Mouse (Mus musculus): ENCODE measurements at regions not wholly inside any gene's neighbourhood (a gene's known extent, or its start where the extent isn't known, plus 50 kb on each side); places are given as distances from the start of the nearest gene placed in this dataset.

DNA sequence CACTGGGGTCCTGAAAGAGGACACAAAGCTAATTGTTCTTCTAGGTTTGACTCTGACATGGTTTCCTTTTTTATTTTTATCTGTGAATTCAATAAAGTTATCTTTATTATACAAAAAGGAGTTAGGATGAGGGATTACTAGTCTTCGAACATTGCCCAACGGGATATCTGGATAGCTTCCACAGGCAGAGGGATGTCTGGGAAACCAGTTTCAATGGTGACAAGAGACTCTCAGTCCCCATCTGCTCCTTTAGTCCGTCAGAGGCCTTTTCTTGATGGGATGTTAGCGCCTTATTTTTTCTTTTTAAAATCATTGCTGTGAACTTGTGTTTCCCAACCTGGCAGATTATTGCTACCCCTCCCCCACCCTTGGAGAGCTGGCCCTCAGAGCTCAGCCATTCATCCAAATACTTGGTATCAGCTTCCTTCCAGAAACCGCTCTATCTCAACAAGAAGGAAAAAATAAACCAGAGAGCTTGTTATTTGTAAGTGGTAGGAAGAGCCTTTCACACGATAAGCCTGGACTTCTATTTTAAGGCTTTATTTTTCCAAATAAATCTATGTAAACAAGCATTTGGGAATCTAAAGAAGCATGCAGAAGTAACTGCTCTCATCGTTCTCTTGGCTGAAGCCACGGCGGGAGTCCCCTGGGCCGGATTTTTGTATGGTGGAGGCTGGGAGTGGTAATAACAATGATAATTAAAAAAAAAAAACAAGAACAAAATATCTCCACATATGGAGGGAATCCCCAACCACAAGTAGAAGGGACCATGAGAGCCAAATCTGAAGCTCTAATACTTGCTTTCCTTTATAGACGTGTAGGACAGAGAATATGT lies 296.6 kb upstream of the 1700056E22Rik start:
- no peak for ATAC-seq (replicated peaks; ENCODE audit: low FRiP score, poor library complexity, severe bottlenecking)

- ATAC-seq (replicated peaks; ENCODE audit: low FRiP score, poor library complexity, severe bottlenecking): no peak
Observed at GRCm38 (mm10) chr1:184326191-184326590, 292.1 kb upstream of the 1700056E22Rik start.

- no peak for ATAC-seq (replicated peaks; ENCODE audit: low FRiP score, poor library complexity, severe bottlenecking)
Observed at GRCm38 (mm10) chr1:184324234-184324633, 290.1 kb upstream of the 1700056E22Rik start.

GRCm38 (mm10) chr1:184320521-184321177 lies 286.5 kb upstream of the 1700056E22Rik start:
- ATAC-seq (replicated peaks; ENCODE audit: low FRiP score, poor library complexity, severe bottlenecking): no peak

DNA sequence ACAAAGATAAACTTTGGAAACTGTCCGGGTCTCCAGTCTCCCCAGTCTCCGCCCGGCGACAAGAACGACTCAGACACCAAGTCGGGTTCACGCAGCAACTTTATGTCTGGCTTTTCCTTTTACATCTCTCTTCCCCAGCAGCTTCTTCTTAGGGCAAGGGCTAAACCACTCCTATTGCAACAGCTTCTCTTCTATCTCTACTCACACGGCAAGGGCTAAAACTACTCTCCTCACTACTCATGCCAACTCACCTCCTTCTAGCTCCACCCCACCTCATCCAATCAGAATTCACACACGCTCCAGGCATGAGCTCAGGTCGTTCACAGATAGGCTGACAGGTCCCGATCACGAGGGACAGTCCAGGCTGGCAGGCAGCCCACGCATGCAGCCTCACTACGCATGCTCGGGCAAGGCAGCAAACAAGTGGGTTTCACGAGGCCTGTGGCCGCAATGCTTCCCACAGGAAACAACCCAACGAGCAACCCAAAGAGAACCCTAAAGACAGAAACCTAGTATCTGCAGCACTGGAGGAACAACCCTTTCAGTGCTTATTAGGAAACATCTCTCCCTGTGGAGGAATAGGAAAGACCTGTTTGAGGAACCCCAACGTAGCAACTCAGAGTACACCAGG lies 276.2 kb upstream of the 1700056E22Rik start:
- no peak for ATAC-seq (replicated peaks; ENCODE audit: low FRiP score, poor library complexity, severe bottlenecking)

- ATAC-seq (replicated peaks; ENCODE audit: low FRiP score, poor library complexity, severe bottlenecking): no peak
Observed at GRCm38 (mm10) chr1:184304813-184305212, 270.7 kb upstream of the 1700056E22Rik start.

- ATAC-seq (replicated peaks; ENCODE audit: low FRiP score, poor library complexity, severe bottlenecking): no peak
Observed at GRCm38 (mm10) chr1:184304204-184304603, 270.1 kb upstream of the 1700056E22Rik start.

- ATAC-seq (replicated peaks; ENCODE audit: low FRiP score, poor library complexity, severe bottlenecking): no peak
Observed at GRCm38 (mm10) chr1:184298701-184299100, 264.6 kb upstream of the 1700056E22Rik start.

GRCm38 (mm10) chr1:184297001-184297740 lies 263.1 kb upstream of the 1700056E22Rik start:
- ATAC-seq (replicated peaks; ENCODE audit: low FRiP score, poor library complexity, severe bottlenecking): no peak

- no peak for ATAC-seq (replicated peaks; ENCODE audit: low FRiP score, poor library complexity, severe bottlenecking)
Observed at GRCm38 (mm10) chr1:184291129-184291528, 257.0 kb upstream of the 1700056E22Rik start.

DNA sequence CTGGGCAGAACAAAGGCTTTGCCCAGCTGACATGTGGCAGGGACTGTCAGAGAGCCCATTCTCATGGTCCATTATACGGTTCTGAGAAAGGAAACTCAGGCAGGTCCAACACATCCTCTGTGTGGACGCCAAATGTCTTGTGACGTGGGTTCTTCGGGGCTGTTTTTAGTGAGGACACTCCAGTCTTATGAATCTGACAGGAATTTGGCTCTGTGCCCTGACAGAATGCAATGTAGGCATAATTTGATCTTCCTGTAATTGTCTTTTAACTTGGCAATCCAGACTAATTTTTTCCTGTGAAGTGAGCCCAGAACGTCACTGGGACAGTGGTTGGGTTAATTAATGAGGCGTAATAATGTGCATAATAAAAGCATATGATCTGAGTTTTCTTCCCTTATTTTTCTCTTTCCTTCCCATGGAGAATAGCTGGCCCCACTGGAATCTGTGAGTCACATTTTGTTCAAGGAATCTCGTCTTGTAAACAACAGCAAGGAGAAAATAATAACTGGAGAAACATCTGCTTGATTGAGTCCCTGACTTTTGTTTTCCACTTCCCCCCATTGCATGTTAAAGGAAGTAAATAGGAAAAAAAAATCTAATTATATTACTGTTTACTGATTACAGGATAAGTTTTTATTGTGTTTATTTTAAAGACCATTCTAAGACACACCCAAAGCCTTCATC lies 255.8 kb upstream of the 1700056E22Rik start:
- ATAC-seq (replicated peaks; ENCODE audit: low FRiP score, poor library complexity, severe bottlenecking): no peak

DNA sequence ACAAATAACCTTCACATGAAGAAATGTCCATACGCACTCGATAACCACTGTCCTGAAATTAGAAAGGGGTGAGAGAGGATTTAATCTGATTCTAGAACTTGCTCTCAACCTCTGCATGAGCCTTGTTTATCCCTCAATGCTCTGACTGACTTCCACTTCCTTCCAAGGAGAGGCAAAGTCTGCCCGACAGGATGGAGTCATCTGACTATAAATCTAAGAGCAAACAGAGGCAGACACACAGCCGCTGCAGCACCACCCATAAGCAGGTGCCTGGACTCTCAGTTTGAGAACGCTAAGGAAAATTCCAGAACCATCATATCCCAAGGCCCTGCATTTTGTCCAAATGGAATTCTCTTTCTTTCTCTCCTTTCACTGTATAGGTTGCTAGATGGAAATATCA lies 247.7 kb upstream of the 1700056E22Rik start:
- ATAC-seq (replicated peaks; ENCODE audit: low FRiP score, poor library complexity, severe bottlenecking): no peak

- ATAC-seq (replicated peaks; ENCODE audit: low FRiP score, poor library complexity, severe bottlenecking): no peak
Observed at GRCm38 (mm10) chr1:184279263-184279662, 245.2 kb upstream of the 1700056E22Rik start.

DNA sequence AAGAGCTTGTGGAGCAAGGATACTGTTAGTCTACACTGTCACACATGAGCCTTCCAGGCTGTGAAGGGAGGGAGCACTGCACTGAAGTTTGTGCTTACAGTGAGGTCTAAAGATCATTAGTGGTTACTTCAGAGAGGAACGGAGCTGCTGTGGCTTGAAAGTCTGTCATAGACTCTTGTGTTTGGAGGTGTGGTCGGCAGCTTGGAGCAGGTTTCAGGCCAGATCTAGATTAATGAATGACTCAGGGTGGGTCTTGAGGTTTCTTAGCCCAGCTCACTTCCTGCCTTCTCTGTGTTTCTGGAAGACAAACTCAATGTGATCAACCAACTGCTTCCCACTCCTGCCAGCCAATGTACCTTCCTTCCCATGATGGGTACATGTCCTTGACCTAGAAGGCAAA lies 242.9 kb upstream of the 1700056E22Rik start:
- no peak for ATAC-seq (replicated peaks; ENCODE audit: low FRiP score, poor library complexity, severe bottlenecking)

GRCm38 (mm10) chr1:184275877-184276276 lies 241.8 kb upstream of the 1700056E22Rik start:
- no peak for ATAC-seq (replicated peaks; ENCODE audit: low FRiP score, poor library complexity, severe bottlenecking)

GRCm38 (mm10) chr1:184275396-184275795 lies 241.3 kb upstream of the 1700056E22Rik start:
- no peak for ATAC-seq (replicated peaks; ENCODE audit: low FRiP score, poor library complexity, severe bottlenecking)

DNA sequence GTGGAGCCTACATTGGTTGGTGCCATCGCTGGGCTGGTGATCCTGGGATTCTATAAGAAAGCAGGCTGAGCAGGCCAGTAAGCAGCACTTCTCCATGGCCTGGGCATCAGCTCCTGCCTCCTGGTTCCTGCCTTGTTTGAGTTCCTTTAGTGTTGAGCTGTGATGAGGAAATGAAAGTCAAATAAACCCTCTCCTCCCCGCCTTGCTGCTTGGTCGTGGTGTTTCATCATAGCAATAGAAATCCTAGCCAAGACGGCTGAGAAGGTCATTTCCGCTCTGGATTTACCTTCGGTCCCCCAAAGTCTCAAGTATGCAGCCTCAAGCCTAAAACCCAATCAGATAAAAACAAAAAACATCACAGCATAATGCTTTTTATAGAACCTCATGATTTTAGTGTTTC lies 240.6 kb upstream of the 1700056E22Rik start:
- ATAC-seq (replicated peaks; ENCODE audit: low FRiP score, poor library complexity, severe bottlenecking): no peak

GRCm38 (mm10) chr1:184273722-184274121 lies 239.6 kb upstream of the 1700056E22Rik start:
- no peak for ATAC-seq (replicated peaks; ENCODE audit: low FRiP score, poor library complexity, severe bottlenecking)

DNA sequence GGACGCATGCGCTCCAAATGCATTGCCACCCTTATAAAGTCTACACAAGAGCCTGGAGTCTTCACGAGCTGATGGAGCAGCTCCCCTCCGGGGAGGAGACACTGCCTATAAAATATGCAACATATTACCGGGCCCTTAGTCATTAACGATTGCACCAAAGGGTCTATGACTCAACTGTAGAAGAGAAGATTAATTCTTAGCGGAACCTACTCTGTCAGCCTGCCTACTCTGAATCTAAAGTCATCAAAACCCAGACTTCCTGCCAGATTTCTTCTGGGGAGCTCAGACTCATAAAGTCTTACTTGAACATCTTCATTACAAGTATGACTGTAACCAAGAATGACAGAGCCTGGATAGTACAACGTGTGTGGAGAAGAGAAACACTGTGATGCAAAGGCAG lies 237.2 kb upstream of the 1700056E22Rik start:
- ATAC-seq (replicated peaks; ENCODE audit: low FRiP score, poor library complexity, severe bottlenecking): no peak

- ATAC-seq (replicated peaks; ENCODE audit: low FRiP score, poor library complexity, severe bottlenecking): no peak
Observed at GRCm38 (mm10) chr1:184266051-184266450, 231.9 kb upstream of the 1700056E22Rik start.
